Mouse (Mus musculus) liver, embryonic 16.5 days (tissue): ENCODE measurements around the gene Tdo2. TPM values are rescaled to one million over a fixed set of nuclear protein-coding genes. Genes with fewer than 3 reads are reported as not detected.
A peak's percentile ranks its signal among the peaks of the same experiment; 100 is the strongest.

Source experiments
- ATAC-seq: fragments of 200-750 bp; cut with Nextera tagmentation; 2 replicates; pipeline ENCODE4 v1.8.0; 2017; ENCODE audit warnings: low read depth, mild to moderate bottlenecking, moderate number of reproducible peaks, moderate library complexity
- H3K27ac ChIP-seq: fragments of 300-500 bp; sonication (generic); 2 replicates; pipeline ENCODE4 v1.5.1; 2014; ENCODE audit warnings: mild to moderate bottlenecking, low read length
- H3K27me3 ChIP-seq: fragments of 300-500 bp; sonication (generic); 2 replicates; pipeline ENCODE4 v1.6.1; 2014; ENCODE audit warnings: low read depth, low read length, mixed read lengths; ENCODE audit not compliant: control insufficient read depth, insufficient read depth
- H3K36me3 ChIP-seq: fragments of 300-500 bp; sonication (generic); 2 replicates; pipeline ENCODE4 v1.6.1; 2014; ENCODE audit warnings: mild to moderate bottlenecking; ENCODE audit not compliant: control insufficient read depth, insufficient read depth
- H3K4me1 ChIP-seq: fragments of 300-500 bp; sonication (generic); 2 replicates; pipeline ENCODE4 v1.6.1; 2014; ENCODE audit warnings: low read depth, low read length, mixed read lengths; ENCODE audit not compliant: control insufficient read depth
- H3K4me2 ChIP-seq: fragments of 300-500 bp; sonication (generic); 2 replicates; pipeline ENCODE4 v1.6.1; 2014; ENCODE audit warnings: low read depth, low read length, mixed read lengths
- H3K4me3 ChIP-seq: fragments of 300-500 bp; sonication (generic); 2 replicates; pipeline ENCODE4 v1.5.1; 2014; ENCODE audit warnings: low read depth, mild to moderate bottlenecking, low read length
- H3K9ac ChIP-seq: fragments of 300-500 bp; sonication (generic); 2 replicates; pipeline ENCODE4 v1.6.1; 2014; ENCODE audit warnings: low read depth, low read length
- H3K9me3 ChIP-seq: fragments of 300-500 bp; sonication (generic); replicated peaks from 2 replicates; pipeline ENCODE4 v1.6.1; 2016; ENCODE audit warnings: low read length; ENCODE audit not compliant: control insufficient read depth
- WGBS: fragments of 180-500 bp; shearing (Covaris S2); extraction: QIAGEN DNeasy Blood & Tissue Kit; methylation state at CpG from one replicate; pipeline ENCODE4 v1.1.7; 2014; ENCODE audit not compliant: insufficient replicate concordance; 5-methylcytosine and 5-hydroxymethylcytosine counted together
- polyA plus RNA-seq: library from polyadenylated mRNA; unstranded; fragments of >200 nt; fragmentation: Nextera tagmentation; extraction: Ambion mirVana; gene quantifications from 2 replicates; pipeline ENCODE4 v1.2.1, GENCODE M21; 2015

The Tdo2 gene
- polyA plus RNA-seq, result 0.05 and 0.06 TPM in 2 replicates

DNA sequence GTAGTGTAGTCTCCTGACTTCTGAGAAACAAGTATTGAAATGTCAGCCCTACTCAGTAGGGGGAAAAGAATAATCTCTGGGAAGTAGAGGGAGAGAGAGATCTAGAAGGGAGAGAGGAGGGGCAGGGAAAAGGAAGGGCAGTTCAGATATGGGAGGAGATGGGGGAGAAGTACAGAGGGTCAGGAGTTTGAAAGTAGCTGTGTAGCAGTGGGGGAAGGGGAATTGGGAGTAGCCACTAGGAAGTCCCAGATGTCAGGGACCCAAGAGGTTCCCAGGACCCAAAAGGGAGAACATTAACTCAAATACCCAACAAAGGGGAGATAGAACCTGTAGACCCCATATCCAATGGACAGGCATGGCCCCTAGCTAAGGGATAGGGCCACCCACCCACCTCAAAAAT lies at the start of gene Tdo2:
Tdo2 (minus strand) TSS at position 101 of the 400 bp plus-strand sequence.
- no peaks in the 10 kb centered on the region for H3K9me3 ChIP-seq
- H3K4me3 ChIP-seq, result no peak within 1 kb of the TSS
- no peaks in the 10 kb centered on the region for H3K4me1 ChIP-seq
- H3K36me3 ChIP-seq, result no peaks in the 10 kb centered on the region
- H3K9ac ChIP-seq, result no peak within 1 kb of the TSS
- no peak within 1 kb of the TSS for H3K27ac ChIP-seq
- no peak within 1 kb of the TSS for H3K4me2 ChIP-seq
- no peaks in the 10 kb centered on the region for H3K27me3 ChIP-seq
- ATAC-seq, result no peak

GRCm38 (mm10) chr3:82023065-82023464 lies 47.1 kb upstream of the Tdo2 start:
- no peak overlapping the region for H3K4me2 ChIP-seq
- H3K27ac ChIP-seq, result no peak overlapping the region
- H3K36me3 ChIP-seq, result no peaks in the 10 kb centered on the region
- no peaks in the 10 kb centered on the region for H3K9me3 ChIP-seq
- ATAC-seq, result no peak
- no peaks in the 10 kb centered on the region for H3K4me1 ChIP-seq
- no peak overlapping the region for H3K9ac ChIP-seq
- WGBS, result 58% methylated on average over 3 of the region's 3 CpGs
- no peaks in the 10 kb centered on the region for H3K27me3 ChIP-seq
- H3K4me3 ChIP-seq, result no peak overlapping the region

- Histone ChIP-seq H3K4me3 (no peak overlapping the region), H3K4me1 (no peaks in the 10 kb centered on the region), H3K9ac (no peak overlapping the region), H3K36me3 (no peaks in the 10 kb centered on the region), H3K27ac (no peak overlapping the region), H3K4me2 (no peak overlapping the region), H3K9me3 (no peaks in the 10 kb centered on the region), H3K27me3 (no peaks in the 10 kb centered on the region)
- 62% methylated on average over 8 of the region's 8 CpGs for WGBS
- ATAC-seq, result no peak
These were observed 46.5 kb upstream of the Tdo2 start for GRCm38 (mm10) chr3:82022421-82022920.

DNA sequence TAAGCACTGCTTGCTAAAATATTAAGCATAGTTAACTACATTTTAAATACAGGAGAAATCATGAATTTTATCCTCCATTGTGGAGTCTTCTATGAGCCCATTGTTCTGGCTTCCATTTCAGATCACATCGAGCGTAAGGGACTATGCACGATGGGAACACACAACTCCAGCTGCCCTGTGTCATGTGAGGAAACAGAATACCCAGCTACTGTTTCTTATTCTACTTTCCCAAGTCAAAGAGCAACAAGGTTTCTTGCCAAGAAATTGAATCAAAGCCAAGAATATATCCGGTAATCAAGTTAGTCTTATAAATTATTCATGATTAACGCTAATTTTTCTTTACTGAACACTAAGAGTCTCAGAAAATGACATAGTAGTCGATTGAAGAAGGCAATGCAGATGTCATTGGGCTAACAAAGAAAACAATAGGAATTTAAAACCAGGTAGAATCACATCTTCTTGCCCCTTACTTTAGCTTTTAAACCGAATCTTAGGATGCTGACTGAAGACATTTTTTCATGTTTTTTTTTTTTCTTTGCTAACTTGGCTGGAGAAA lies 38.2 kb upstream of the Tdo2 start:
- ATAC-seq, result no peak
- Histone ChIP-seq H3K36me3 (no peaks in the 10 kb centered on the region), H3K4me3 (no peak overlapping the region), H3K9me3 (no peaks in the 10 kb centered on the region), H3K9ac (no peak overlapping the region), H3K27ac (no peak overlapping the region), H3K4me2 (no peak overlapping the region), H3K27me3 (no peaks in the 10 kb centered on the region), H3K4me1 (no peaks in the 10 kb centered on the region)
- 58% methylated on average over 7 of the region's 7 CpGs for WGBS

- H3K4me1 ChIP-seq, result no peaks in the 10 kb centered on the region
- no peak overlapping the region for H3K27ac ChIP-seq
- no peaks in the 10 kb centered on the region for H3K36me3 ChIP-seq
- ATAC-seq, result no peak
- WGBS, result 71% methylated on average over 1 of the region's 1 CpGs
- H3K27me3 ChIP-seq, result no peaks in the 10 kb centered on the region
- H3K9me3 ChIP-seq, result no peaks in the 10 kb centered on the region
- H3K4me3 ChIP-seq, result no peak overlapping the region
- no peak overlapping the region for H3K4me2 ChIP-seq
- H3K9ac ChIP-seq, result no peak overlapping the region
These were observed 31.0 kb upstream of the Tdo2 start for GRCm38 (mm10) chr3:82007002-82007401.

DNA sequence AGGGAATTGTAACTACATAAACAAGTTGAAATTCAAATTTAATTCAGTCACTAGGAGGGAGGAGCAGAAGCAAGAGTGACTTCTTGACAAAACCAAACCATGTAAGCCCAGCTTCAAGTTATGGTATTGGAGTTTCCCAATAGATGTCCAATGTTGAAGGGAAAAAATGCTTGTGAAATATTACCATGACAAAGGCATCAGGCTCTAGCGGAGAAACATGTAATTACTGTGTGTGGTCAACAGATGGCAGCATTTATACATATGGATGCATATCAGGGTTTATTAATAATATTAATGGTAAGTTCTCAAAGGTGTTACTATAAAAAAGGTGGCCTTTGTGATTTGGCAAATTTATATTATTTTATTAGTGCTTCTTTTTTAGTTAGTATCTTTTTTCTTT lies 20.0 kb upstream of the Tdo2 start:
- ATAC-seq, result no peak
- H3K4me3 ChIP-seq, result no peak overlapping the region
- no peaks in the 10 kb centered on the region for H3K36me3 ChIP-seq
- H3K27me3 ChIP-seq, result no peaks in the 10 kb centered on the region
- 0% methylated on average over 1 of the region's 1 CpGs for WGBS
- no peaks in the 10 kb centered on the region for H3K4me1 ChIP-seq
- H3K9ac ChIP-seq, result no peak overlapping the region
- H3K4me2 ChIP-seq, result no peak overlapping the region
- no peaks in the 10 kb centered on the region for H3K9me3 ChIP-seq
- H3K27ac ChIP-seq, result no peak overlapping the region

DNA sequence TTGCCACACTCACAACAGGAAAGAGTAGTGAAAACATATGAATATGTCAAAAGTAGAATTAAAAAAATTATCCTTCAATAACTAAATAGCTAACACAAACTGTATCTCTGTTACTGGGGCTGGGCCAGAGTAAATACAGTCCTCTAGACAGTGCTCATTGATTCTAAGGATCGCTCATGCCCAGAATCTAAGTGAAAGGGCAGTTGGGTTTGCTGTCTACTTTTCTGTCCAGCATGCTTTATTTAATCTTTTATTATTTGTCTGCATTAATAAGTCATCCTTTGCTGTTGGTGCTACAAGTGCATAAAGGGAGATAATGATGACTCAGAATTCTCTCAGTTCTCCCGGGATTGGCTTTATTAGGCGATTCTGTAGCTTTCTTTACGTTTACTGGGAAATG lies 19.4 kb upstream of the Tdo2 start:
- Histone ChIP-seq H3K9me3 (no peaks in the 10 kb centered on the region), H3K27me3 (no peaks in the 10 kb centered on the region), H3K4me1 (no peaks in the 10 kb centered on the region), H3K4me2 (no peak overlapping the region), H3K27ac (no peak overlapping the region), H3K9ac (no peak overlapping the region), H3K4me3 (no peak overlapping the region), H3K36me3 (no peaks in the 10 kb centered on the region)
- 26% methylated on average over 4 of the region's 4 CpGs for WGBS
- ATAC-seq, result no peak

GRCm38 (mm10) chr3:81990531-81990930 lies 14.5 kb upstream of the Tdo2 start:
- no peaks in the 10 kb centered on the region for H3K27me3 ChIP-seq
- H3K4me3 ChIP-seq, result no peak overlapping the region
- H3K36me3 ChIP-seq, result no peaks in the 10 kb centered on the region
- WGBS, result 46% methylated on average over 3 of the region's 3 CpGs
- H3K9ac ChIP-seq, result no peak overlapping the region
- no peaks in the 10 kb centered on the region for H3K4me1 ChIP-seq
- H3K27ac ChIP-seq, result no peak overlapping the region
- peak; percentile 45; the same call in 1 of the 2 replicates for ATAC-seq
- no peak overlapping the region for H3K4me2 ChIP-seq
- no peaks in the 10 kb centered on the region for H3K9me3 ChIP-seq

DNA sequence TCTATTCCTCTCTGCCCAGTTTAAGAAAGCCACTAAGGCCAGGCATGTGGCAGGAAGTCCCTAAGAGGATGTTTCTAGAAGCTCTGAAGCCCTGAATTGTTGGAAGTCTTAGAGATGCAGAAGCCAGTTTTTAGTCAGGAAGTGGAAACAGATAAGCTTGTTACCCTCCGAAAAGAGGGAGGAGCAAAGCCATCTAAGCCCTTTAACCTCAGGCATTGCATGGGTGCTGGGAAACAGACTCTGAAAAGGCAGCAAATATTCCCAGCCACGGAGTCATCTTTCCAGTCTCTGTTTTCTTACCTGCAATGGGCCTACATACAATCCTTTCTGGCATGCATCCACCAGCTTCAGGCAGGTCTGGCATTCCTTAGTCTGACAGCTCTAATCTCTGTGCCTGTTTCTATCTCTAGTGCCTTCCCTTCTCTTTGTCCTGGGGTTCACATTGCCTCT lies 13.7 kb upstream of the Tdo2 start:
- WGBS, result 23% methylated on average over 2 of the region's 2 CpGs

More for the DNA sequence above, 13.7 kb upstream of the Tdo2 start:
- no peak overlapping the region for H3K27ac ChIP-seq
- H3K4me3 ChIP-seq, result no peak overlapping the region
- H3K4me1 ChIP-seq, result no peaks in the 10 kb centered on the region
- no peaks in the 10 kb centered on the region for H3K27me3 ChIP-seq
- H3K9ac ChIP-seq, result no peak overlapping the region
- ATAC-seq, result no peak
- H3K4me2 ChIP-seq, result no peak overlapping the region
- H3K36me3 ChIP-seq, result no peaks in the 10 kb centered on the region
- H3K9me3 ChIP-seq, result no peaks in the 10 kb centered on the region
